Mouse (Mus musculus): Measurements from ENCODE around the gene Tert.

Tert gene

DNA sequence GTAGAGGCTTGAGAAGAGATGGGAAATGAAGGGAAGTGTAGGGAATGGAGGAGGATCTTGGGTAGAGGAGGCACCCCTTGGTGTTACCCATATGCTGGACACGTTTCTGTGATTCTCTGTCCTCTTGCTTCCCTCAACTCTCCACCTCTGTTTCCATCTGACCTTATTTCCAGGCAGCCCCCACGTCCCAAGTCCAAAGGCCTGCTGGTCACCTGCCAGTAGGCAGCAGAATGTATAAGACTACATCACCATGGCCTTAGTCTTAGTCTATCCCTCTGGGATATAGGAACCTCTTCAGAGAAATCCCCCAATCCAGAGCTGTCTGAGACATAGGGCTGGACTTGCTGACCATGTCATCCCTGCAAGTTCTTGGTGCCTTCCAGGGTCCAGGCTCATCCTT lies 52.6 kb downstream of the Tert start:
- DNase-seq: peak; percentile 75

DNA sequence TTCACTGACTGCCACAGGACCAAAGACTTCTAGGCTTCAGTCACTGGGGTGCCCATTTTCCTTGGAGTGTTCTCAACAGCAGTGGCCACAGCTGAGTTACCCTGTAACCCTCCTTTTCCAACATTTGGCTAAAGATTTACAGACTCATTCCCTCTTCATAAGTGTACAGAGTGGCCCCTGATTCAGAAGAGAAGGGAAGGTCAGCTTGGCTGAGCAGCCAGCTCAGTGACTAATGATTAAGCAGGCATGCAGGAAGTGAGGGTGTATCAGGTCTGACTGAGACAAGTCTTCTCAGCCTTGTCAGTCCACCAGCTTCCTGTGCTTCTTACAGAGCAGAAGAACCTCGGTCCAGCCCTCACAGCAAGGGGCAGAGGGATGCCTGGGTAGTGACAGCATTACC lies 53.7 kb downstream of the Tert start:
- peak; percentile 93 for DNase-seq

DNA sequence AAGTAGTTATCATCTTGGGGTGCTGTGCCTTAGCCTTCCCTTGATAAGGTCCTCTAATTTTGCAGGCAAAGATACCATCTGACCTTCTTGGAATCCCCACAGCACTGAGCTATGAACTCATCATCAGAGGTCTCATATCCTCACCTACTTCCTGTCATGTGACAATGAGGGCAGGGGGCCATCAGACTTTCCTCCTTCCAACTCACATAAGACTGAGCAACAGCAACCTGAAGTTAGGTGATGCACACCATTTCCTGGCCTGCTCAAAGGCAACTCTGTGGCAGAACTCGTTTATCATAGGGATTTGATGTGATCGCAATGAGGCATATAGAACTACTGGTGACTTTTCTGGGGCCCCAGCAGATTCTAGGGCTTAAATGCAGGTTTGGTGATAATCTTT lies 55.5 kb downstream of the Tert start:
- no peak for DNase-seq

DNA sequence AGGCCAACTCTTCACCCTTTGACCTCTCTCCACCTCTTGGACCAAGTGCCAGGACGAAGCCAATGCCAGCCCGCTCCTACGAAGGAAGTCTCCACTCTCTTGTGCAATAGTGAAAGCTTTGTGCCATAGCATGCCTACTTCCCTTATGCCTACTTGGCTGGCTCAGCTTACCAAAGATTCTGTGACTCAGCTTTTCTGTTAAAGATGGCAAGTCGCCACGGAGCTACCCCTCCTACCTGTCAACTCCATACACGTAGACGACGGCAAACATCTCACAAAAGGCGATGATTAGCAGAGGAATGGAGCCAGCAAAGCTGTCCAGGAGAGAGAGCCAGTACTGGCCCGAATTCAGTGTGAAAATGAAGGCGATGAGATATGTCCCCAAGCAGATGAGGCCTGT lies 57.0 kb downstream of the Tert start:
- peak; percentile 62 for DNase-seq

DNA sequence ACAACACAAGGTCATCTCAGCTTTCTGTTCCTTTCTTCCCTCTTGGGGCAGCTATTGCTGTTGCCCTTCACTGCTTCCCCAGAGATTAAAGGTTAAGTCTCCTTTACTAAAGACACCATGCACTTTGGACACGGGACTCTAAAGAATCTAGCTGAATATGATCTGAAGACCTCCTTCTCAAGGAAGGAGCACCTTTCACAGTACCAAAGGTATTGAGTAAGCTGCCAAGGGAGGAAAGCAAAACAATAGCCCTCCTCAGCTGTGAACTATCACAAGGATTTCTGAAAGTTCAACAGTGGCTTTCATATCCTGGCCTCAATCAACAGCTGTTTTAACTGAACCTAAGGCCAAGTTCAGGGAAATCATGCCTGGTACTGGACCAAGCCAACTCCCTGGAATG lies 57.7 kb downstream of the Tert start:
- DNase-seq: peak; percentile 73

DNA sequence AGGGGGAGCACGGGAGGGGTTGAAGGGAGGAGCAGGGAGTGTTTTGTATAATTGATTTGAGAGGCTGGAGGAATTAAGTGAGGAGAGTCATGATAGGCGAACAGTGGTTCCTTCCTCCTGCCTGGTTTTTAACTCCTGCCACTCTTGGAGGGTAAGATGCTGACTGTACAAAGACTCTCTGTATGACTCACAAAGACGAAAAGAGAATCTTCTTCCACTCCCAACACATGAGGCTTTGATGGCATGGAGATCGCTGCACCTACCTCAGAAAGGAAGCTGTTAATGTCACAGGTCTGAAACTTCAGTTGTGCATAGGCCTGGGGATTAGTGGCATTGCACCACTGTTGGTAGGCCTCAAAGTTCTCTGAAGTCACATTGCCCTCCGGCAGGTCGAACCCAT lies 58.8 kb downstream of the Tert start:
- DNase-seq: no peak

DNA sequence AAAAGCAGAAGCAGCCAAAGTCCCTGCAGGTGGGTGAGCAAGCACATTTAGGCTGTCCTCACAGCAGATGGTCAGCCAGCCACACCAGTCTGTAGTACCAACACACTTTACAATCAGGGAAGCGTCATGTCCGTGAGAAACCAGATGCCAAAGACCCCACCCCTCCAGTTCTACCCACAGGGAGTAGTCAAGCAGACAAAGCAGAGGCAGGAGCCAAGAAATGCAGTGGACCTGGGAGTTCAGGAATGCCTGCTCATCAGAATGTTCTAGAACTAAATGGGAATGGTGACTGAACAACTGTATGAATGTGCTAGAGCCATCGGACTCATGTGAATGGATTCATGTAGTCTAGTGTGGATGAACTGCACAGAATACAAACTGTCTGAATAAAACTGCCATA lies 60.9 kb downstream of the Tert start:
- peak; percentile 61 for DNase-seq

DNA sequence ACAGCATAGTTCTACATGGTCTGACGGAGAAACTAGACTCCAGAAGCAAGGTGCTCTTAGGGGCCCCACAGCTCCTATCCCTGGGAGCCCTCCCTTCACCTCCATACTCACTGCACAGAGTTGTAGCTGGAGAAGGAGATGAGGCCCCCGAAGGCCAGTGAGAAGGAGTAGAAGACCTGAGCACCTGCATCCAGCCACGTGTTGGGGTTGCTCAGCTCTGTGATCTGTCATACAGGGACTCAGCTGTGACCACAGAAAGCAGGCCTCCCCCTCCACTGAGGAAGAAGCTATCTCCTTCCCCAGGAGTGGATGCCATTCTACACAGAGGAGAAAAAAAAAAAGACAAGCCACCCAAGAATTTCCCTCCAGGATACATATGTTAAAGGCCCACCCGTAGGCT lies 62.2 kb downstream of the Tert start:
- no peak for DNase-seq

DNA sequence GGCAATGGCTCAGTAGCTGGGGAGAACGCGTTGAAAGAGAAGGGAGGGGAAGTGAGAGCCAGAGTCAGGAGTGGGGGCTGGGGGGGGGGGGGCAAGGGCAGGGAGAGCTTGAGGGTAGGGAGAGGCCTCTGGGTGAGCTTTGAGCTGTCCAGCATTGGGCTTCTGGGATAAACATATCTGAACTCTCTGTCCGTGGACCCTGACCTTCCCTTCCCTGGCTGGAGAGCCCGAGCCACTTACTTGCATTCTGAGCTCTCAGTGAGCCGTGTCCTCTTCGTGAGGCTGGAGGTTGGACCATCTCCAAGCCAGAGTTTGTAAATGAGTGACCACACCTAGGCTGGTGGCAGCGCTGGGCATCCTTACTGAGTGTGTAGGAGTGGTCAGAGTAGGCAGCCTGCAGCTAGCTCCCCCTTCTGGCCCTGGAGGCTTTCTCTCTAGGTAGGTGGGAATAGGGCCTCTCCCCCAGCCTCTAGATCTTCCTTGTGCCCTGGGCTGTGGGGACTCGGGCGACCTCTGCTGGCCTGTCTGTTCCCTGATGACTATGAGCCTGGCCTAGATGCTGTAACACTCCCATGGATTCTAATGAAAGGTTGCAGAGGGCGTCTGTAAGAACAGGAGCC lies 65.6 kb downstream of the Tert start:
- peak; percentile 99 for DNase-seq

DNA sequence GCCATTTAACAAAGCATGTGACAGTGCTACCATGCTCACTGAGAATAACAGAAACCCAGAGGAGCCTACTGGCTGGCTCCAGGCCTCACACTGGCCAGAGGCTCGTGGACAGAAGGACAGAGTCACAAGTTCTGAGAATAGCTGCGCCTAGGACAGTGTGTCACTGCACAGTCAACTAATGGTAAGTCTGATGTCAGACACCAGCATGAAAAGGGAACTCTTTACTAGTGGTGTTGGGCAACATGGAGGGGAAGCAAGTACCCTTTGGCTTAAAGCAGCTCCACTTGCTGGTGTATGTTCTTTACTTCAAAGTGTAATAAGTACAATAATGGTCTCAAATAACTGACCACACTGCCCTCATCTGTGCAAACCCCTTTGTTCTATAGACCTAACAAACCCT lies 66.6 kb downstream of the Tert start:
- no peak for DNase-seq

DNA sequence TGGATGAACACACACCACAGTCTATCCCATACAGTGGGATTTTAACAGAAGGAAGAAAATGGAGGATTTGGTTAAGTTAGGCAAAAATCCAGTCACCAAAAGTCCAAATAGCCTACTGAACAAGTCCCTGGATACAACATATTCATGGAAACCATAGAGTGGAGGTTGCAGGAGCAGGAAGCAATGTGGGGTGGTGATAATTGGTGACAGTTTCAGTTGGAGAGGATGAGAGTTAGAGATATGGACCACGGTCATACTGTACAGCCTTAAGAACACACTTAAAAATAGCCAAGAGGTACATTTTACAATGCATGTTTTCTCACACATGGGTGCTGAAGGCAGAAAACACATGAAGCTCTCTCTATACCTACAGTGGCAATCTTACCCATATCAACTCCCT lies 68.3 kb downstream of the Tert start:
- no peak for DNase-seq

DNA sequence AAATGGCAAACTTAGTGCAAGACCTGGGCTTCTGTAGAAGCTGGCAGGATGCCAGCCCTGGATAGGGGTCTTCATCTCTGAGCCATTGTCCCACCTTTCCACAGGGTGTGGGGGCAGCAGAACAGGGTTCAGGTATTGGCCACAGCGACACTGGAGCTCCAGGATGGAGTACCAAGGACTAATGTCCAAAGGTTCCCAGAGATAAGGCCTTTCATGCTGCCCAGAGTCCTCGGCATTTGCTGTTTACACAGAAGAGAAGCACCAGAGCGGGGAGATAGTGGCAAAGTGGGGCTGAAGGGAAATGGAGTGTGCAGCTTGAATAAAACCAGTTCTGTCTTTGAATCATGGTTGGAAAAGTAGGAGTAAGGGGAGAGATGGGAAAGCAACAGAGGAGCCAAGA lies 69.8 kb downstream of the Tert start:
- no peak for DNase-seq
